Mouse (Mus musculus) testis, postnatal 14 days (tissue): ENCODE measurements around the gene Sdsl.
"Not testable (repeated sequence)": the region's sequence is repeated elsewhere in the genome, so short reads cannot be mapped to it uniquely, and the experiment has no call there.

Source experiments
- DNase-seq: peaks from one replicate; pipeline ENCODE4 v3.0.0; 2021; ENCODE audit warnings: low spot score

Gene Sdsl

GRCm38 (mm10) chr5:120472770-120473169, at the start of gene Sdsl:
TSS of gene Sdsl (minus strand) at chr5:120472810.
- peak; percentile 4 for DNase-seq

GRCm38 (mm10) chr5:120517552-120517951, 44.9 kb upstream of the Sdsl start:
- DNase-seq: no peak

GRCm38 (mm10) chr5:120516221-120516984, 43.8 kb upstream of the Sdsl start:
- no peak for DNase-seq

GRCm38 (mm10) chr5:120515451-120515850, 42.8 kb upstream of the Sdsl start:
- no peak for DNase-seq

- DNase-seq: no peak
Measured at GRCm38 (mm10) chr5:120514754-120515153, 42.1 kb upstream of the Sdsl start.

- DNase-seq: no peak
Measured at GRCm38 (mm10) chr5:120514031-120514677, 41.5 kb upstream of the Sdsl start.

- DNase-seq: no peak
Measured at GRCm38 (mm10) chr5:120512911-120513555, 40.4 kb upstream of the Sdsl start.

- no peak for DNase-seq
Measured at GRCm38 (mm10) chr5:120511643-120512220, 39.1 kb upstream of the Sdsl start.

GRCm38 (mm10) chr5:120510982-120511642, 38.5 kb upstream of the Sdsl start, which contains the start of gene Slc8b1:
TSS of gene Slc8b1 (plus strand) at chr5:120511168.
- DNase-seq: peak; percentile 93

- no peak for DNase-seq
Measured at GRCm38 (mm10) chr5:120507311-120507710, 34.7 kb upstream of the Sdsl start.

- DNase-seq: no peak
Measured at GRCm38 (mm10) chr5:120506490-120506889, 33.9 kb upstream of the Sdsl start.

GRCm38 (mm10) chr5:120505781-120506180, 33.2 kb upstream of the Sdsl start:
- no peak for DNase-seq

GRCm38 (mm10) chr5:120505368-120505767, 32.8 kb upstream of the Sdsl start:
- peak; percentile 78 for DNase-seq

GRCm38 (mm10) chr5:120503144-120503795, 30.7 kb upstream of the Sdsl start, which contains the start of gene Plbd2:
TSS of gene Plbd2 (minus strand) at chr5:120503625.
- peak; percentile 86 for DNase-seq

- DNase-seq: no peak
Measured at GRCm38 (mm10) chr5:120502675-120503143, 30.1 kb upstream of the Sdsl start.

GRCm38 (mm10) chr5:120502147-120502621, 29.6 kb upstream of the Sdsl start:
- no peak for DNase-seq

- not testable (repeated sequence) for DNase-seq
Measured at GRCm38 (mm10) chr5:120500609-120501008, 28.0 kb upstream of the Sdsl start.

GRCm38 (mm10) chr5:120499202-120499601, 26.6 kb upstream of the Sdsl start:
- no peak for DNase-seq

GRCm38 (mm10) chr5:120497071-120497470, 24.5 kb upstream of the Sdsl start:
- no peak for DNase-seq

- DNase-seq: no peak
Measured at GRCm38 (mm10) chr5:120495703-120496226, 23.2 kb upstream of the Sdsl start.
